Mouse (Mus musculus) Patski (cell line): ENCODE results near the gene Stx6. TPM values are rescaled to one million over a fixed set of nuclear protein-coding genes. Genes with fewer than 3 reads are reported as not detected.

ENCODE experiments used
- ATAC-seq: fragments of 100-300 bp; one replicate; pipeline ENCODE4 v1.8.0; 2021
- CTCF ChIA-PET: fragments of 350-600 bp; sonication (Branson Sonifier 250); formaldehyde crosslinking; loops from one replicate; lab custom pipeline; 2022; ENCODE audit warnings: inconsistent platforms; lab: Charles Lee
- POLR2A ChIA-PET: fragments of 350-600 bp; sonication (Branson Sonifier 250); formaldehyde crosslinking; loops from one replicate; lab custom pipeline; 2022; ENCODE audit warnings: antibody characterized with exemption, inconsistent platforms; lab: Charles Lee
- DNase-seq: peaks from one replicate; pipeline ENCODE4 v3.0.0-alpha.2; 2011; ENCODE audit warnings: low read depth, low spot score
- H3K27me3 ChIP-seq: fragments of 371-371 bp; one replicate; pipeline ENCODE4 v1.5.1; 2021
- CTCF ChIP-seq: fragments of 100-300 bp; IDR thresholded peaks from one replicate; pipeline ENCODE4 v1.5.1; 2021
- in situ Hi-C: fragments of 300-500 bp; cut with MboI; formaldehyde crosslinking; loops from 3 replicates; pipeline ENCODE4 v1.11.1; 2018; ENCODE audit warnings: low pct_unique_long_range_greater_than_20kb, mixed read lengths
- polyA plus RNA-seq: library from polyadenylated mRNA; unstranded; gene quantifications from one replicate; pipeline ENCODE4 v1.2.3, GENCODE M21; 2021

Gene Stx6
- polyA plus RNA-seq, 1 experiment from 2014 or later: 52.1 TPM

DNA sequence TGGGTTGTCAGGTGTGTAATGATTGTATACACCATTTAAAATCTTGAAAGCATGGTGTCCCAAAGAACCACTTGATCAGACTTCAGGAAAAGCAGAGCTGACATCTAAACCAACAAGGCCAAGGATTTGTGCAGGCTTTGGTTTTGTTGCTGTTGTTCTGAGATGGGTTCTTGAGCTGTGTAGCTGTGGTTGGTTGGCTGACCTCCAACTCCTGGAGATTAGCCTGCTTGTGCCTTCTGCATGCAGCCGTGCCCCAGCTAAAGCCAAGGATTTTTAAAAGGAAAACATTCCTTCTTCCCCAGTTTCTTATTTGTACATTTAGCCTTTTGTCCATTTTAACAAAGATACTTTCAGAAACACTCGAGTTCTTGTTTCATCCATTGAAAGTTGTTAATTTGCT, 33.2 kb downstream of the Stx6 start:
- in situ Hi-C loops: no loop called here
- TF ChIP-seq CTCF: no peak
- DNase-seq: no peak
- ChIA-PET CTCF (interaction anchor here (0.6 to 1.2 kb wide), 2 partner anchors 14 to 1040 kb away, joined by 3 to 4 read pairs; no protein-coding TSS in a partner anchor), POLR2A (interaction anchor here (0.6 kb wide), 1 partner anchor 112 kb away, joined by 3 read pairs; no protein-coding TSS in a partner anchor)
- H3K27me3 ChIP-seq: no peaks in the 10 kb centered on the region
- no peak for ATAC-seq

GRCm38 (mm10) chr1:155192805-155193368, 34.4 kb downstream of the Stx6 start:
- CTCF ChIA-PET: interaction anchor here (1.1 kb wide), 1 partner anchor 33 kb away, joined by 3 read pairs; no protein-coding TSS in a partner anchor
- ATAC-seq (peak; percentile 31), DNase-seq (no peak)
- in situ Hi-C loops: no loop called here
- POLR2A ChIA-PET: no interaction called here
- TF ChIP-seq CTCF: no peak
- H3K27me3 ChIP-seq: no peaks in the 10 kb centered on the region

- in situ Hi-C loops: no loop called here
- no peak for TF ChIP-seq CTCF
- H3K27me3 ChIP-seq: no peaks in the 10 kb centered on the region
- ATAC-seq: no peak
- no peak for DNase-seq
- POLR2A ChIA-PET: no interaction called here
- CTCF ChIA-PET: no interaction called here
Measured at GRCm38 (mm10) chr1:155196691-155197090, 38.2 kb downstream of the Stx6 start.

DNA sequence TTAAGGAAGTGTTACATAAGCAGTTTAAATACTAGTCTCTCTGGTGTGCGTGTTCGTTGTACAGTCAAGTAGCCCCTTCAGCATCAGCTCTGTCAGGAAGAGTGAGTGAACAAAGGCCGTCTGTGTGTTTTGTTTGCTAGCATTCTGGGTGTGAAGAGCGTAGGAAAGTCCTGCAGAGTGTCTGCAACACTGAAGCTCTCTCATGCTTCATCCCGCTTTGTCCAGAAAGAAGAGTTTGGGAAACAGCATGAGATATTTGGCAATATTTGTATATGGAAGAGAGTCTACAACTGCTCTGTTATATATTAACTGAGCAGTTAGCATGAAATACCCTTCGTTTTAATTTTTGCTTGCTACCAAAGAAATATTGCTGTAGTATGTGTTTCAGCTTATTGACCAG, 41.0 kb downstream of the Stx6 start:
- in situ Hi-C loops: no loop called here
- ATAC-seq (no peak), DNase-seq (no peak)
- H3K27me3 ChIP-seq: no peaks in the 10 kb centered on the region
- POLR2A ChIA-PET: no interaction called here
- no peak for TF ChIP-seq CTCF
- CTCF ChIA-PET: no interaction called here

- no peak for ATAC-seq
- ChIA-PET POLR2A (interaction anchor here (1.3 to 1.5 kb wide), 2 partner anchors 10 to 11 kb away, joined by 3 to 5 read pairs; no protein-coding TSS in a partner anchor), CTCF (no interaction called here)
- no peak for DNase-seq
- H3K27me3 ChIP-seq: no peaks in the 10 kb centered on the region
- in situ Hi-C loops: loop anchor here (25.0 kb wide), 1 partner anchor 414 kb away; no protein-coding TSS in a partner anchor
- TF ChIP-seq CTCF: no peak
Measured at GRCm38 (mm10) chr1:155200967-155201366, 42.5 kb downstream of the Stx6 start.

DNA sequence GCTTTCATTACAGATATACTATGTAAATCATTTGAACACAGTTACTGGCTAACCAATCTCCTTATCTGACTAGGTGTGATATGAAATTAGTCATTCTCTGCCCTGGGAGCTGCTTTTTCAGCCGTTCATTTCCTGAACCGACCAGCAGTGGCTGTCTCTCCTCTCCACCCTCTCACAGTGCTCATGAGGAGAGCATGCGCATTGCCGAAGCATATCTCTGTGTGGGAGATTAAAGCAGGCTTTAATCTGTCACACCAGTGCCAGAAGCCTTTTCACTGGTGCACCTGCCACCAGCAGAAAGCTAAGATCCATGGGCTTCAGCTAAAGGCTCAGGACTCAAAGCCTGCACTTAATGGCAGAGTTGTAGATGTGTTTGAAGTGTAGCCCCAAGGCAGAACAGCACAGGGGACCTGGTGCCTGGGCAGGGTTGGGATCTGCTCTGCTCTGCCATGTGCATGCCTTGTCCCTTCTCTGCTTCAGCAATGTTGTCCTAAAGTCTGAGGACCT, 42.9 kb downstream of the Stx6 start:
- CTCF ChIA-PET: no interaction called here
- no peaks in the 10 kb centered on the region for H3K27me3 ChIP-seq
- TF ChIP-seq CTCF: no peak
- ATAC-seq (no peak), DNase-seq (no peak)
- in situ Hi-C loops: loop anchor here (25.0 kb wide), 1 partner anchor 414 kb away; no protein-coding TSS in a partner anchor
- POLR2A ChIA-PET: interaction anchor here (1.3 to 1.5 kb wide), 2 partner anchors 10 to 11 kb away, joined by 3 to 5 read pairs; no protein-coding TSS in a partner anchor

- ChIA-PET CTCF (no interaction called here), POLR2A (no interaction called here)
- H3K27me3 ChIP-seq: no peaks in the 10 kb centered on the region
- DNase-seq (no peak), ATAC-seq (no peak)
- in situ Hi-C loops: loop anchor here (25.0 kb wide), 1 partner anchor 415 kb away; no protein-coding TSS in a partner anchor
- no peak for TF ChIP-seq CTCF
Measured at GRCm38 (mm10) chr1:155201914-155202313, 43.4 kb downstream of the Stx6 start.

DNA sequence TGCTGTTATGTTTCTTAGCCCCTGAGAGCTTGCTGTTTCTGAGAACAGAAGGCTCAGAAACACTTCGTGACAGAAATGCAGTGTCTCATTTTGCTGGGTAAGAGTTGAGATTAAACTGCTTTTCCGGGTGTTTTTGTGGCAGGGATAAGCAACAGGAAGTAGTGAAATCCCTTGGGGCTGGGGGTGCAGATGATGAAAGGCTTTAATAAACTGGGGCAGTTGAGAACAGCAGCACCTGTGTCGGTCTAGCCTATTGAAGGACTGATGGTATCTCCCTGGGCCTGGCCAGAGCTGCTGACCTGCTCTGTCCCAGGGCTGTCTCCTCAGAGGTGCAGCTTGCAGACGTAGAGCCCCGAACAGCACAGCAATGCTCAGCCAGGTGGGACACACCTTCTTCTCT, 44.0 kb downstream of the Stx6 start:
- CTCF ChIA-PET: no interaction called here
- POLR2A ChIA-PET: no interaction called here
- TF ChIP-seq CTCF: no peak
- in situ Hi-C loops: loop anchor here (25.0 kb wide), 1 partner anchor 415 kb away; no protein-coding TSS in a partner anchor
- ATAC-seq (no peak), DNase-seq (no peak)
- no peaks in the 10 kb centered on the region for H3K27me3 ChIP-seq

- in situ Hi-C loops: loop anchor here (25.0 kb wide), 1 partner anchor 416 kb away; no protein-coding TSS in a partner anchor
- no peaks in the 10 kb centered on the region for H3K27me3 ChIP-seq
- CTCF ChIA-PET: no interaction called here
- POLR2A ChIA-PET: no interaction called here
- TF ChIP-seq CTCF: no peak
- DNase-seq (no peak), ATAC-seq (no peak)
Measured at GRCm38 (mm10) chr1:155203101-155203500, 44.6 kb downstream of the Stx6 start.

DNA sequence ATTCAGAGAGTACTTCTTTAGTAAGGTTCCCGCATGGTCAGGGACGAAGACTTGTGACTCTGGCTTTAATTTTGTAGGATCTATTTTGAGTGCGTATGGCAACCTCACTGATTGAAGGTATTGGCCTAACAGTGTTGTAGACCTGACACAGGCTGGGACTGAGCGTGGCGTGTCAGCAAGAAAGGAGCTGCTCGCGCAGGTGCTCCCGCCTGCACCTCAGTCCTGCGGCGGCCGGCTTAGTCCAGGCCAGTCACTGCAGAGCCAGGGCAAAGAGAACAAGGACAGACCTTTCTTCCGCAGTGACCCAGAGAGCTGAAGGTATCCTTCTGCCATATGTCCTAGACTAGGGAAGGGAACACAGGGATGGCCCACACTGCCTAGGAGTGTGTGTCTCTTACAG, 45.4 kb downstream of the Stx6 start:
- ChIA-PET CTCF (no interaction called here), POLR2A (interaction anchor here (1.5 kb wide), 1 partner anchor 105 kb away, joined by 6 read pairs; the partner anchor contains the start of gene Ier5)
- ATAC-seq (no peak), DNase-seq (no peak)
- in situ Hi-C loops: loop anchor here (25.0 kb wide), 1 partner anchor 417 kb away; no protein-coding TSS in a partner anchor
- TF ChIP-seq CTCF: no peak
- H3K27me3 ChIP-seq: no peaks in the 10 kb centered on the region
